Mouse (Mus musculus) lung, postnatal 0 days (tissue): Measurements from ENCODE around the gene Mgat4b.

Source experiments
- CTCF ChIP-seq: IDR thresholded peaks from 2 replicates; pipeline ENCODE4 v1.5.1; 2016; ENCODE audit warnings: antibody characterized with exemption, mild to moderate bottlenecking
- EP300 ChIP-seq: IDR thresholded peaks from 2 replicates; pipeline ENCODE4 v1.6.1; 2016; ENCODE audit warnings: antibody characterized with exemption, mild to moderate bottlenecking, control low read depth

DNA sequence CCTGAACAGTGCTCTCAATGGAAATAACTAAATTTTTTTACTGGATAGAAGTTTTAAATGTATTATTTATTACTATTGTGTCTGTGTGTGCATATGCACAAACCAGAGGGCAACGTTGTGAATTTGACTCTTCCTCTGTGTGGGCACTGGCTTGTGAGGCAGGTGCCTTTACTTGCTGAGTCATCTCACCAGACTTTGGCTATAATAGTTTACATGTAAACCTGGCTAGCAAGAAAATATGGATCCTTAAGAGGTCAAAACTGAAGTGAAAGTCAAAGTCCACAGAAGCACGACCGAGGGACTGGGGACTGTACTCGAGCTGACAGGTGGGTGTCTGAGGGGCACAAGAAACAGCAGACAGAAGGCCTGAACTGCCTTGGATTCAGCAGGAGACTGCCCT lies 28.0 kb upstream of the Mgat4b start:
- no peak for TF ChIP-seq CTCF
- TF ChIP-seq EP300 = no peak
